Mouse (Mus musculus): ENCODE data around the gene Gfra1.

Gene Gfra1

DNA sequence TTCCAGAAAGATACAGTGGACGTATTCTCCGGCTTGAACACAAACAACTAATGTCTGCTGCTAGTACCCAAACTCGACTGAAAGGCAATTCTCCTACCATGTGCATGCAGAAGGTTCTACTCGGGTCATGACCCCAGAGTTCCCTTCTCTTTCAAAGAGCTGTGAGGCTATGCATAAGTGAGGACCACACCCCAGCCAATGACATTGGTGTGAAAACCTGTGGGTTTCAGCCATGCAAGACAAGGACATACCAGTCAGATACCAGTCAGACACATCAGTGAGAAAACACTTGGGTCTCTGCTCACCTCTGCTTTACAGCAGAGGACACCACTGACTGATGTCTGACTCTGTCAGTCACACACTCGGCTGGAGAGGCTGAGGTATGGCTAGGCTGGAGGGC lies 63.9 kb downstream of the Gfra1 start:
- no peak for DNase-seq (ENCODE audit: low spot score)

- no peak for DNase-seq (ENCODE audit: low spot score)
Observed at GRCm38 (mm10) chr19:58389466-58389865, 66.2 kb downstream of the Gfra1 start.

- no peak for DNase-seq (ENCODE audit: low spot score)
Observed at GRCm38 (mm10) chr19:58388851-58389447, 66.8 kb downstream of the Gfra1 start.

DNA sequence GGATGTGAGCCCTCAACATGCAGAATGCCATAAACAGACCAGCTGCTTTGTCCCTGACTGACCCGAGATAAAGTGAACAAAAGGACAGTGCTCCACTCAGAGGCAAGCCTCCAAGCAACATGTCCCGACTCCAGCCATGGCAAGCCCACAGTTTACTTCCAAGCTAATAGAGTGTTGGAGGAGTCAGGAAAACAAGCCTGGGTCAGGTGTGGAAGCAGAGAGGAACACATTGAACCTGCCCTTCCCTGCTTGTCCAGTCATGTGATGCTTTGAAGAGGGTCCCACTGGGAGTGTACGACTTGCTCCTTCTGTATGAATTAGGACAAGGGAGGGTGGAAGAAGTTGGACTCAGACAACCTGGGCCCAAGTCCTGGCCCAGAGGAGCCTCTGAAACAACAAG lies 72.4 kb downstream of the Gfra1 start:
- no peak for DNase-seq (ENCODE audit: low spot score)

- DNase-seq (ENCODE audit: low spot score): no peak
Observed at GRCm38 (mm10) chr19:58382535-58382934, 73.2 kb downstream of the Gfra1 start.

DNA sequence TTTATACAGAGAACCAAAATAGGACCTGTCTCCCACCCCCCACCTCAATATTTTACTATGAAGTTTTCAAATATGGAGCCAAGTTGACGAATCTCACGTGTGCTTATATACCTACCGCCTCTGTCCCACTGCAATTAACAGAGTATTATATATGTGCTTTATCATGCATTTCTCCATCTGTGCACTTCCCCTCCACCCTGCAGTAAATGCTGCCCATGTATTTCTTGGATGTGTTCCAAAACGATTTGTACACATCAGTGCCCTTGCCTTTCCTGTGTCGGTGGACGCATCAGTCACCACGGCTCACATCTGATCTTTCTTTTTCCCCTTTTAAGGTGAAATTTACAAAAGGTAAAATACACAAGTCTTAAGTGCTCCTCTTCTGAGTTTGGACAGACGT lies 77.7 kb downstream of the Gfra1 start:
- DNase-seq (ENCODE audit: low spot score): no peak

DNA sequence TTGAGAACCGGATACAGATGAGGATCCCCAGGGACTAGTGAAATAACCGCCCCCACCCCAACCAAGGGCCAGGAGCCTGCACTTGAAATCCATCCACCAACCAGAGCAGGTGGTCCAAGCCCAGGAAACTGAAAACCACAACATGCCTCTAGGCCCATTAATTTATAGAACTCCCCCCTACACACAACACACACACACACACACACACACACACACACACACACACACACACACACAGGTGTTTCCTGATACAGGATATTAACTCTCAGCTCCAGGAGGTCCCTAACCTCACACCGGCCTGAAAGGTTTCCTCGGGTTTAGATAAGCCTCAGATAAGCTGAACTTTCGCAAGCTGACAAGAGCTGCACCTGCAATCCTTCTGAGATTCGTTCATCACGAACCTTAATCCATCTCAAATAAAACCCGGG lies 79.0 kb downstream of the Gfra1 start:
- DNase-seq (ENCODE audit: low spot score): no peak

DNA sequence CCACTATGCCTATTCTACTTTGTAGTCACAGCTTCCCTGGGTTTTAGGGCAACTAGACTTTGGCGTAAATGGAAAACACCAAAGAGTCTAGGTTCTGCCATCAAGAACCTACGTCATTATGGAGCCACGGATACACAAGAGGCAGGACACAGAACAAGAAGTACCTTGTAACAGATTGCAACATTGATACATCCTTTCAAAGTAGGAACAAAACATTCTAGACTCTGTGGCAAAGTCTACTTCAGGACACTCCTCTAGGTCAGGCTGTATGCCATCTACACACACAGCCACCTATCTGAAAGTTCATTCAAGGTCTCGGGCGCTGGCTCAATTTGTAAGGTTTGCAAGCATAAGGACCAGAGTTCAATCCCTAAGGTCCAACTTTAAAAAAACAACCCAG lies 81.1 kb downstream of the Gfra1 start:
- DNase-seq (ENCODE audit: low spot score): no peak

DNA sequence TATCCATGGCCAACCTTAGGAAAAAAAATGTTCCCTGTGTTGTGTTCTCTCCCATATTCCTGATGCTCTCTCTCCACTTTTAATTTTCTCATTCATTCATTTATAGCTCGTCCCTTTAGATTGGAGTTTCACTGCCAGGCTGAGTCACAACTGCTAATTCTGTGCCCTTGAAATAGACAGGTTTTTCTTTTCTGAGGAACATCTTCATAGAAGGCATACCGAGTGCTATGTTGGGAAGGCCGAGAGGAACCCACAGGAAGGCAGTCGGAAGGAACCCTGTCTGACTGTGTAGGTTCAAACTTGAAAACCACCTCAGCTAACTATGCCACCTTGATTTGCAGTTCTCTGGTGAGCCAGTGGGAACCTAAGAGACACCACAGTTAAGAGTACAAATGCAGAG lies 81.6 kb downstream of the Gfra1 start:
- no peak for DNase-seq (ENCODE audit: low spot score)

DNA sequence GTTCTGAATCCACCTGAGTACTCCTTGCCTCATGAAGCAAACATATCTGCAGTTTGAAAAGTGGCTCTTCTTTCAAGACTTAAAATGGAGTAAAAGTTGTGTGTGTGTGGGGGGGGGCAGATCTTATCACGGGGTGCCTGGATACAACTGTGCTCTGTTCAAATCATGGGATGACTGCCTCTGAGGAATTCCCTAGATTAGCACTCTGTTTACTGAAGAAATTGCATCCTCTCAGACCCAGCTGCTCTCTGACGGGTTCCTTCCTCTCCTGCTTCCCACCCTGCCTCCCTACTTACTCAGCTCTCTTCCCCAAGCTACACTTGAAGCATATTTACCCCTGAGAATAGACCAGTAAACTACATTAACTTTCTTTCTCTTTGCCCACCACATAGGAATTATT lies 87.2 kb downstream of the Gfra1 start:
- DNase-seq (ENCODE audit: low spot score): no peak

GRCm38 (mm10) chr19:58364688-58365087 lies 91.0 kb downstream of the Gfra1 start:
- DNase-seq (ENCODE audit: low spot score): no peak

DNA sequence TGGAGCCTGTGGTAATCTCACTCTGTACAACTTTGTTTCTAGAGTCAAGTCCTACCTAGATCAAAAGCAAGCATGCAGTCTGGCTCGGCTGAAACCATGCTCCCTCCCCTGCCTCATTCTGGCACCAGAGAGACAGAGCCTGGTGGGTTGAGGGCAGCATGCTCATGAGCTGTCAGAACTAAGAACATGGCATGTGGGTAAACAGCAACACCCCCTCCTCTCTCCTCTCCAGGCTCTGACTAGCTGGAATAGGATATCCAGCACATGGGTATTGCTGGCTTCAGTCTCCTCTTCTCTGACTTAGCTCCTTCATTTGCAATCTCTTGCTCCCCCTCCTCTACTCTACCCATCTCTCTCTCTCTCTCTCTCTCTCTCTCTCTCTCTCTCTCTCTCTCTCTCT lies 94.7 kb downstream of the Gfra1 start:
- no peak for DNase-seq (ENCODE audit: low spot score)

DNA sequence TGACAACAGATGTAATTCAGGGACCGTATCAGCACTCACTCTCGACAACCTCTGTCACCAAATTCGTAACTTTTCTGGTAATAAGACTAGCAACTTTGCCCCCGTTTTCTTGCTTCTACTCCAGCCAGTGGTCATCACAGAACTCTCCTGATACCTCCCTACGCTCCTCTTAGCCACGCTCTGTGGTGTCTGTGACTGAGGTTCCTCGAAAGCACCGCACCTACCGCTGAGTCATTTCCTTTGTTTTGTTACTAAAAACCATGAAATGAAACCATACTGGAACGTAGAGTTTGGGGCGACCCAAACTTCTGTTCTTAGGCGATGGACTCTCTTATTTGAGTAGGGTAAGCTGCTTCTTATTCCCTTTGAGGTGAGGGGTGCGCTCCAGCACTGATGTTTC lies 97.6 kb downstream of the Gfra1 start:
- DNase-seq (ENCODE audit: low spot score): no peak

- no peak for DNase-seq (ENCODE audit: low spot score)
Observed at GRCm38 (mm10) chr19:58353953-58354352, 101.8 kb downstream of the Gfra1 start.

- no peak for DNase-seq (ENCODE audit: low spot score)
Observed at GRCm38 (mm10) chr19:58353260-58353870, 102.3 kb downstream of the Gfra1 start.

DNA sequence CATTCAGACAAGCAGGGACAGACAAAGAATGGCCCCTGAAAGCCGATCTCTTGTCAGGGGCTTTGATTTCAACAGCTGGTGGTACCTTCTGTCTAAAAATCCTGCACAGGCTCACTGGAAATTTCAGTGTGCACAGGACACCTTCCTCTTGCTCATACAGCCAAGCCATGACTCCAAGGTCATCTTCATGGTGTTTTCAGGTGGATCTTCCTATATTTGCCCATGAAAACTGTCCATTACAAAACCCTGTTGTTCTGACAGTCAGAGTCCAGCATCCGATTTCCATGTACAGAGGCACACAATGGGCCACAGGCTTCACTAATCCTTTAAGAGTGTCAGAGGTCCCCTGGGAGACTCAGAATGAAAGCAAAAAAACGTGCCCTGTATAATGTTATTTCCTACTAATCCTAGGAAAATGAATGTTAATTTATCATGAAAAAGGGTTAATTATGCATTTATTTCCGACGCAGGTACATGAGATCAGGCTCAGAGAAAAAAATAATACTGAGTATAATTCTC lies 105.8 kb downstream of the Gfra1 start:
- DNase-seq (ENCODE audit: low spot score): no peak

DNA sequence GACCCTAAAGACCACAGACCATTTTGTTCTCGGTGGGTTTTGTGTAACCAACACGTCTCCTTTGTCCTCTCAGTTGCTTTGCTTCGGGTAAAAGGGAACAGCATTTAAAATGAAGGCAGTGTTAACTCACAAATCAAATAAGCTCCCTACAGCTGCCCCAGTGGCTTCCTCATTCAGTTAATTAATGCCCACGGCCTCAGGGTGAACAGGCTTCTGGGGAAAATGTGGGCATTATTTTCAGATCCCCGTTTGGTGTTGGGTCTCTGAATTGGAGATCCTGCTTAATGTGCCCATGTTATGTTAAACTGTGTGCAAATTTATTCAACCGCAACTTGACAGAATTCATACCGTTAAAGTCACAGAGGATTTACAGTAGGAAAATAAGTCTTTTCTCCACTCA lies 110.6 kb downstream of the Gfra1 start:
- DNase-seq (ENCODE audit: low spot score): no peak

DNA sequence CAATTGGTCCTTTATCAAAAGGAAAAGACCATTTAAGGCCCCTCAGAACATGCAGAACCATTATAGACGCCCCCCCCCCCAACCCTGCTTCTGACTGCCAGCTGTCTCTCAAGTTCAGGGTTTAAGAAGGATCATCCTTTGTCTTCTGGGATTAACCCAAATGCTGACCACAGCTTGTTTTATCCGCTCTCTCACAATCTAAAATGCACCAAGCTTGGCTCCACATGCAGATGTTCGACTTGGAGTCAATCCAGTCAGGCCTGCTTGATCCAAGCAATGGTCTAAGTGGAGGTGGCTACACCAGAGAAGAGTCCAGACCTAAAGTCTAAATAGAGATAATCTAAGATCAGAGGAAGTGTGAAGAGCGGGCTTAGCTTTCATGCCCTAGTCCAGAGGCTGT lies 114.4 kb downstream of the Gfra1 start:
- DNase-seq (ENCODE audit: low spot score): no peak

GRCm38 (mm10) chr19:58340221-58340620 lies 115.5 kb downstream of the Gfra1 start:
- no peak for DNase-seq (ENCODE audit: low spot score)

- no peak for DNase-seq (ENCODE audit: low spot score)
Observed at GRCm38 (mm10) chr19:58336802-58337201, 118.9 kb downstream of the Gfra1 start.

DNA sequence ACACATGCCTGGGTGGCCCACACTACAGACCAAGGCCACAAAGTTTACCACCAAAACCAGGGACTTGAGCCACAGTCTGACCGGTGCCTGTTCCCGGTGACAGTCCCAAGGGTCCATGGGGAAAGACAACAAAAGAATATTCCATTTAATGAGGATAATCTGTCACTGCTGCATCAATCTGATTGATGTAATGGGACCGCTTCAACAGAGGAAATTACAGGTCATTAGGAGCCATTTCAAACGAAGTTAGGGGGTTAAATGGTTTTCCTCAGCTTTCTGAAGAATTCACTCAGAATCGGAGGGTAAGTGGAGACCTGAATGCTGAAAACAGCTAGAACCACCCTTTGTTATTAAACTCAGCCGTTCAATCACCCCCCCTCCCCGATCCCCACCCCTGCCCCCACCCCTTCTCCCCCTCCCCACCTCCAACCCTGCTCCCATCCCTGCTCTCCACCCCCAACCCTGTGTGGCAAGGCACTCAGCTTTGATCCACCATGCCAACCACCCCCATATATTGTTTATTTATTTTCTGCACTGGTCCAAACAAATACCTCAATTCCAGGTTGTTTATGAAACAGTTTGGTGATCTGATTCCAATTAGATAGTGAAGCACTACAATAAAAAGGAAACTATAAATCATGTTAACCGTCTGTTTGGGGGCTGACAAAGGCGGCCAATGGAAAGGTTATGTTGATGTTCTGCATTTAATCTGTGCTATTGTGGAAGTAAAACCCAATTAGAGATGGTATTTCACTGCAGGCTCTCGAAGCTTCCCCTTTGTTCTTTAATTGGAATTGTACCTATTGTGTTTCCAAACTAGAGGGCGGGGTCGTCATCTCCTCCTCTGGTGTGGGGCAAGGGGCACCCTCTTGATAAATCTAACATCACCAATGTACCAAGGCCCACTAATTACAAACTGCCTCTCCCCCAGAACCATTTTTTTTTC lies 119.9 kb downstream of the Gfra1 start:
- no peak for DNase-seq (ENCODE audit: low spot score)

- no peak for DNase-seq (ENCODE audit: low spot score)
Observed at GRCm38 (mm10) chr19:58329305-58329704, 126.4 kb downstream of the Gfra1 start.

- no peak for DNase-seq (ENCODE audit: low spot score)
Observed at GRCm38 (mm10) chr19:58328014-58328413, 127.7 kb downstream of the Gfra1 start.
